Mouse (Mus musculus): ENCODE data around the gene Gm12185. TPM values are rescaled to one million over a fixed set of nuclear protein-coding genes. Genes with fewer than 3 reads are reported as not detected.
A peak's percentile ranks its signal among the peaks of the same experiment; 100 is the strongest.

The Gm12185 gene
- polyA plus RNA-seq, 1 experiment: 0.10 TPM

DNA sequence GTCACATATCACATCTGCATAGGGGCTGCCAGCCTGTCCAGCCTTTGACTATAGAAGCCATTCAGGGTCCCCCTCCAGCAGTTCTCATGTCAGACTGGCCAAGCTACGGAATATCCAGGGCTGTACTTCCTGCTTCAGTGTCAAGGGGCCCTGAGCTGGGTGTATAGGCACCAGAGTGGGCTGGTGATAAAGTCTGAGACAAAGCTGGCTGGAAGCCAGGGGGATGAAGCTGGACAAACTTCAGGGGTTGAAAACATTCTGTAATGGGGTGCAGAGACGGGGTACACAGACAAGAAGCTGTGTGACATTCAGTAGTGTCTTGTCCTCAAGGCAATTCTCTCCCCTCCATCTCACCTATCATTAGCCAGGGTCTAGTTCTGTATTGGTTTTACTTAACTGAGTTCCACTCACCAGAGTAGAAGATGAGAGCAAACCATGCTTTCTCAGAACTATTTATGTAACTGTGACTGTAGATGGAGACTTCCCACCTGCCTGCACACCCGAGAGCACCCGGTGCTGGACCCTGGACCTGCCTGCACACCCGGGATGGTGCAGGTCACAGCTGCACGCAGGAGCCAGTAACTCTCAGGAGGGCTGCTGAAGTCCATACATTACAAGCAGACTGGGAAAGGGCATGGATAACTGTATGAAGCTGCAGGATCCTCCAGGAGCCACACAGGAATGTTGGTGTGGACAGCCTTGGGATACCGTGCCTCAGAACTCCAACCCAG lies 122.5 kb downstream of the Gm12185 start:
- peaks cover 14% of the 10 kb centered on the region for H3K36me3 ChIP-seq (ENCODE audit: control insufficient read depth, insufficient read depth)
- H3ac ChIP-seq (ENCODE audit: control insufficient read depth, insufficient read length): peak overlapping the region; percentile 0
- H3K27me3 ChIP-seq (ENCODE audit: control insufficient read depth, insufficient read depth, insufficient read length): no peaks in the 10 kb centered on the region
- TF ChIP-seq MAX (IDR thresholded peaks at IDR 0.05; ENCODE audit: low read depth) (no peak), SRF (IDR thresholded peaks at IDR 0.05; ENCODE audit: control insufficient read depth, insufficient read length, low read depth) (no peak), MYOG (IDR thresholded peaks at IDR 0.05; ENCODE audit: control insufficient read depth in 1 of 3, insufficient read depth in 1 of 3, insufficient read length in 2 of 3, low read depth in 2 of 3) (no peak), POLR2A (IDR thresholded peaks at IDR 0.05; ENCODE audit: insufficient read length, low read depth) (no peak), TCF3 (IDR thresholded peaks at IDR 0.05; ENCODE audit: insufficient read length, low read depth) (no peak), TCF12 (IDR thresholded peaks at IDR 0.05; ENCODE audit: insufficient read depth, poor library complexity, severe bottlenecking) (no peak), POLR2AphosphoS2 (IDR thresholded peaks at IDR 0.05; ENCODE audit: insufficient read length, low read depth) (no peak), CEBPB (IDR thresholded peaks at IDR 0.05; ENCODE audit: insufficient read depth, poor library complexity, severe bottlenecking) (no peak), MYOD1 (IDR thresholded peaks at IDR 0.05; ENCODE audit: control insufficient read depth in 1 of 3, insufficient read length in 2 of 3, low read depth in 2 of 3) (no peak), USF1 (IDR thresholded peaks at IDR 0.05; ENCODE audit: low read depth) (no peak), E2F4 (IDR thresholded peaks at IDR 0.05; ENCODE audit: insufficient read depth) (no peak), REST (IDR thresholded peaks at IDR 0.05; ENCODE audit: insufficient read depth, insufficient read length) (no peak)
- peaks cover 21% of the 10 kb centered on the region for H3K79me2 ChIP-seq (ENCODE audit: control insufficient read depth, insufficient read depth)
- peak overlapping the region; percentile 98 for H3K4me2 ChIP-seq (ENCODE audit: low read depth)
- peak overlapping the region; percentile 72 for H3K4me3 ChIP-seq

- TF ChIP-seq MYOG (IDR thresholded peaks at IDR 0.05; ENCODE audit: control insufficient read depth in 1 of 3, insufficient read depth in 1 of 3, insufficient read length in 2 of 3, low read depth in 2 of 3) (no peak), TCF3 (IDR thresholded peaks at IDR 0.05; ENCODE audit: insufficient read length, low read depth) (no peak), SRF (IDR thresholded peaks at IDR 0.05; ENCODE audit: control insufficient read depth, insufficient read length, low read depth) (no peak), CEBPB (IDR thresholded peaks at IDR 0.05; ENCODE audit: insufficient read depth, poor library complexity, severe bottlenecking) (no peak), MYOD1 (IDR thresholded peaks at IDR 0.05; ENCODE audit: control insufficient read depth in 1 of 3, insufficient read length in 2 of 3, low read depth in 2 of 3) (no peak), REST (IDR thresholded peaks at IDR 0.05; ENCODE audit: insufficient read depth, insufficient read length) (no peak), TCF12 (IDR thresholded peaks at IDR 0.05; ENCODE audit: insufficient read depth, poor library complexity, severe bottlenecking) (no peak), MAX (IDR thresholded peaks at IDR 0.05; ENCODE audit: low read depth) (no peak), POLR2AphosphoS2 (IDR thresholded peaks at IDR 0.05; ENCODE audit: insufficient read length, low read depth) (no peak), POLR2A (IDR thresholded peaks at IDR 0.05; ENCODE audit: insufficient read length, low read depth) (no peak), E2F4 (IDR thresholded peaks at IDR 0.05; ENCODE audit: insufficient read depth) (no peak), USF1 (IDR thresholded peaks at IDR 0.05; ENCODE audit: low read depth) (no peak)
- Histone ChIP-seq H3K79me2 (ENCODE audit: control insufficient read depth, insufficient read depth) (peaks cover 21% of the 10 kb centered on the region), H3K36me3 (ENCODE audit: control insufficient read depth, insufficient read depth) (peaks cover 14% of the 10 kb centered on the region), H3K4me3 (no peak overlapping the region), H3K4me2 (ENCODE audit: low read depth) (no peak overlapping the region), H3K27me3 (ENCODE audit: control insufficient read depth, insufficient read depth, insufficient read length) (no peaks in the 10 kb centered on the region), H3ac (ENCODE audit: control insufficient read depth, insufficient read length) (no peak overlapping the region)
These were observed 125.5 kb downstream of the Gm12185 start for GRCm38 (mm10) chr11:48866481-48866880.

GRCm38 (mm10) chr11:48863808-48864207 lies 128.2 kb downstream of the Gm12185 start:
- no peaks in the 10 kb centered on the region for H3K27me3 ChIP-seq (ENCODE audit: control insufficient read depth, insufficient read depth, insufficient read length)
- peaks cover 14% of the 10 kb centered on the region for H3K36me3 ChIP-seq (ENCODE audit: control insufficient read depth, insufficient read depth)
- TF ChIP-seq MAX (IDR thresholded peaks at IDR 0.05; ENCODE audit: low read depth) (no peak), MYOD1 (IDR thresholded peaks at IDR 0.05; ENCODE audit: control insufficient read depth in 1 of 3, insufficient read length in 2 of 3, low read depth in 2 of 3) (no peak), REST (IDR thresholded peaks at IDR 0.05; ENCODE audit: insufficient read depth, insufficient read length) (no peak)
- H3K4me2 ChIP-seq (ENCODE audit: low read depth): no peak overlapping the region
- no peak overlapping the region for H3ac ChIP-seq (ENCODE audit: control insufficient read depth, insufficient read length)
- no peak overlapping the region for H3K4me3 ChIP-seq
- H3K79me2 ChIP-seq (ENCODE audit: control insufficient read depth, insufficient read depth): peaks cover 5% of the 10 kb centered on the region

DNA sequence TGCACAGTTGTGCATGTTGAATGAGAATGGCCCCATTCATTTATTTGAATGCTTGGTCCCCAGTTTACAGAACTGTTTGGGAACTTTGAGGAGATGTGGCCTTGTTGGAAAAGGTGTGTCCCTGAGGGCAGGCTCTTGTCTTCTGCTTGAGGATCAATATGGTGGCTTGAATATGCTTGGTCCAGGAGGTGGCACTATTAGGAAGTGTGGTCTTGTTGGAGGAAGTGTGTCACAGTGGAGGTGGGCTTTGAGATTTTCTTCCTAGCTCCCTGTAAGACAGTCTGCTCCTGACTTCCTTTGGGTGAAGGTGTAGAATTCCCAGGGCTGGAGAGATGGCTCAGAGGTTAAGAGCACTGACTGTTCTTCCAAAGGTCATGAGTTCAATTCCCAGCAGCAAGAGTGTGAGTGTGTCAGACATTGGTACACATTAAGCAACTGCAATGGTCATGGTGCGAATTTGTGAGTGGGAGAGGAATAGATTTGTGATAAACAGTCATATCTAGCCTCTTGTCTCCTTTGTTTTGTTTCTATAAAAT lies 129.2 kb downstream of the Gm12185 start:
- H3K36me3 ChIP-seq (ENCODE audit: control insufficient read depth, insufficient read depth): peaks cover 14% of the 10 kb centered on the region
- no peak for TF ChIP-seq USF1 (IDR thresholded peaks at IDR 0.05; ENCODE audit: low read depth)
- TF ChIP-seq TCF12 (IDR thresholded peaks at IDR 0.05; ENCODE audit: insufficient read depth, poor library complexity, severe bottlenecking): no peak
- no peak for TF ChIP-seq TCF3 (IDR thresholded peaks at IDR 0.05; ENCODE audit: insufficient read length, low read depth)
- TF ChIP-seq MYOD1 (IDR thresholded peaks at IDR 0.05; ENCODE audit: control insufficient read depth in 1 of 3, insufficient read length in 2 of 3, low read depth in 2 of 3): no peak
- no peak for TF ChIP-seq CEBPB (IDR thresholded peaks at IDR 0.05; ENCODE audit: insufficient read depth, poor library complexity, severe bottlenecking)
- TF ChIP-seq MAX (IDR thresholded peaks at IDR 0.05; ENCODE audit: low read depth): no peak
- no peak for TF ChIP-seq MYOG (IDR thresholded peaks at IDR 0.05; ENCODE audit: control insufficient read depth in 1 of 3, insufficient read depth in 1 of 3, insufficient read length in 2 of 3, low read depth in 2 of 3)
- TF ChIP-seq E2F4 (IDR thresholded peaks at IDR 0.05; ENCODE audit: insufficient read depth): no peak
- TF ChIP-seq SRF (IDR thresholded peaks at IDR 0.05; ENCODE audit: control insufficient read depth, insufficient read length, low read depth): no peak
- no peak for TF ChIP-seq POLR2A (IDR thresholded peaks at IDR 0.05; ENCODE audit: insufficient read length, low read depth)
- TF ChIP-seq POLR2AphosphoS2 (IDR thresholded peaks at IDR 0.05; ENCODE audit: insufficient read length, low read depth): no peak
- TF ChIP-seq REST (IDR thresholded peaks at IDR 0.05; ENCODE audit: insufficient read depth, insufficient read length): no peak
- no peak overlapping the region for H3K4me3 ChIP-seq
- no peak overlapping the region for H3ac ChIP-seq (ENCODE audit: control insufficient read depth, insufficient read length)
- no peaks in the 10 kb centered on the region for H3K79me2 ChIP-seq (ENCODE audit: control insufficient read depth, insufficient read depth)
- no peak overlapping the region for H3K4me2 ChIP-seq (ENCODE audit: low read depth)
- H3K27me3 ChIP-seq (ENCODE audit: control insufficient read depth, insufficient read depth, insufficient read length): no peaks in the 10 kb centered on the region
